Mouse (Mus musculus): ENCODE results near the gene Tmbim6. TPM values are rescaled to one million over a fixed set of nuclear protein-coding genes. Genes with fewer than 3 reads are reported as not detected.
A peak's percentile ranks its signal among the peaks of the same experiment; 100 is the strongest.

Gene Tmbim6
- polyA plus RNA-seq, 1 experiment, result 691 TPM

- Histone ChIP-seq H3K4me3 (peak overlapping the region; percentile 52), H3K27me3 (ENCODE audit: control insufficient read depth, insufficient read depth, insufficient read length) (no peaks in the 10 kb centered on the region), H3ac (ENCODE audit: control insufficient read depth, insufficient read length) (peak overlapping the region; percentile 68), H3K4me2 (ENCODE audit: low read depth) (peak overlapping the region; percentile 92), H3K79me2 (ENCODE audit: control insufficient read depth, insufficient read depth) (peaks cover 53% of the 10 kb centered on the region), H3K36me3 (ENCODE audit: control insufficient read depth, insufficient read depth) (no peaks in the 10 kb centered on the region)
- TF ChIP-seq MYOD1 (IDR thresholded peaks at IDR 0.05; ENCODE audit: control insufficient read depth in 1 of 3, insufficient read length in 2 of 3, low read depth in 2 of 3) (no peak), MAX (IDR thresholded peaks at IDR 0.05; ENCODE audit: low read depth) (no peak), USF1 (IDR thresholded peaks at IDR 0.05; ENCODE audit: low read depth) (no peak), CEBPB (IDR thresholded peaks at IDR 0.05; ENCODE audit: insufficient read depth, poor library complexity, severe bottlenecking) (no peak), TCF3 (IDR thresholded peaks at IDR 0.05; ENCODE audit: insufficient read length, low read depth) (no peak), SRF (IDR thresholded peaks at IDR 0.05; ENCODE audit: control insufficient read depth, insufficient read length, low read depth) (no peak), POLR2A (IDR thresholded peaks at IDR 0.05; ENCODE audit: insufficient read length, low read depth) (no peak), E2F4 (IDR thresholded peaks at IDR 0.05; ENCODE audit: insufficient read depth) (no peak), MYOG (IDR thresholded peaks at IDR 0.05; ENCODE audit: control insufficient read depth in 1 of 3, insufficient read depth in 1 of 3, insufficient read length in 2 of 3, low read depth in 2 of 3) (no peak), REST (IDR thresholded peaks at IDR 0.05; ENCODE audit: insufficient read depth, insufficient read length) (no peak), POLR2AphosphoS2 (IDR thresholded peaks at IDR 0.05; ENCODE audit: insufficient read length, low read depth) (no peak), TCF12 (IDR thresholded peaks at IDR 0.05; ENCODE audit: insufficient read depth, poor library complexity, severe bottlenecking) (no peak)
Measured at GRCm38 (mm10) chr15:99369391-99370171, 23.1 kb upstream of the Tmbim6 start.

- Histone ChIP-seq H3K36me3 (ENCODE audit: control insufficient read depth, insufficient read depth) (no peaks in the 10 kb centered on the region), H3K4me3 (peak within 1 kb of the TSS; percentile 52)
- TF ChIP-seq MYOD1 (IDR thresholded peaks at IDR 0.05; ENCODE audit: control insufficient read depth in 1 of 3, insufficient read length in 2 of 3, low read depth in 2 of 3) (peak in 1 of 3 experiments; percentile 58), MAX (IDR thresholded peaks at IDR 0.05; ENCODE audit: low read depth) (no peak), CEBPB (IDR thresholded peaks at IDR 0.05; ENCODE audit: insufficient read depth, poor library complexity, severe bottlenecking) (no peak), POLR2A (IDR thresholded peaks at IDR 0.05; ENCODE audit: insufficient read length, low read depth) (peak; percentile 81), POLR2AphosphoS2 (IDR thresholded peaks at IDR 0.05; ENCODE audit: insufficient read length, low read depth) (peak; percentile 87), E2F4 (IDR thresholded peaks at IDR 0.05; ENCODE audit: insufficient read depth) (peak; percentile 85), SRF (IDR thresholded peaks at IDR 0.05; ENCODE audit: control insufficient read depth, insufficient read length, low read depth) (peak; percentile 77), MYOG (IDR thresholded peaks at IDR 0.05; ENCODE audit: control insufficient read depth in 1 of 3, insufficient read depth in 1 of 3, insufficient read length in 2 of 3, low read depth in 2 of 3) (peak in 1 of 3 experiments; percentile 36)
Measured at GRCm38 (mm10) chr15:99370259-99370691, 22.4 kb upstream of the Tmbim6 start, which contains the start of gene Fmnl3. Fmnl3 (minus strand) TSS chr15:99370482.

GRCm38 (mm10) chr15:99371526-99372340 lies 20.9 kb upstream of the Tmbim6 start:
- Histone ChIP-seq H3K36me3 (ENCODE audit: control insufficient read depth, insufficient read depth) (no peaks in the 10 kb centered on the region), H3K79me2 (ENCODE audit: control insufficient read depth, insufficient read depth) (peaks cover 32% of the 10 kb centered on the region), H3K4me3 (no peak overlapping the region), H3K4me2 (ENCODE audit: low read depth) (peak overlapping the region; percentile 39), H3ac (ENCODE audit: control insufficient read depth, insufficient read length) (no peak overlapping the region), H3K27me3 (ENCODE audit: control insufficient read depth, insufficient read depth, insufficient read length) (no peaks in the 10 kb centered on the region)
- TF ChIP-seq SRF (IDR thresholded peaks at IDR 0.05; ENCODE audit: control insufficient read depth, insufficient read length, low read depth), result no peak
- no peak for TF ChIP-seq TCF3 (IDR thresholded peaks at IDR 0.05; ENCODE audit: insufficient read length, low read depth)
- no peak for TF ChIP-seq E2F4 (IDR thresholded peaks at IDR 0.05; ENCODE audit: insufficient read depth)
- no peak for TF ChIP-seq POLR2AphosphoS2 (IDR thresholded peaks at IDR 0.05; ENCODE audit: insufficient read length, low read depth)
- no peak for TF ChIP-seq USF1 (IDR thresholded peaks at IDR 0.05; ENCODE audit: low read depth)
- TF ChIP-seq TCF12 (IDR thresholded peaks at IDR 0.05; ENCODE audit: insufficient read depth, poor library complexity, severe bottlenecking), result peak; percentile 49
- no peak for TF ChIP-seq REST (IDR thresholded peaks at IDR 0.05; ENCODE audit: insufficient read depth, insufficient read length)
- TF ChIP-seq MYOD1 (IDR thresholded peaks at IDR 0.05; ENCODE audit: control insufficient read depth in 1 of 3, insufficient read length in 2 of 3, low read depth in 2 of 3), result peak; percentile 83 to 97 (median 91)
- TF ChIP-seq MYOG (IDR thresholded peaks at IDR 0.05; ENCODE audit: control insufficient read depth in 1 of 3, insufficient read depth in 1 of 3, insufficient read length in 2 of 3, low read depth in 2 of 3), result peak in 1 of 3 experiments; percentile 60
- TF ChIP-seq CEBPB (IDR thresholded peaks at IDR 0.05; ENCODE audit: insufficient read depth, poor library complexity, severe bottlenecking), result no peak
- no peak for TF ChIP-seq MAX (IDR thresholded peaks at IDR 0.05; ENCODE audit: low read depth)
- TF ChIP-seq POLR2A (IDR thresholded peaks at IDR 0.05; ENCODE audit: insufficient read length, low read depth), result peak; percentile 21

More at GRCm38 (mm10) chr15:99370259-99370691, 22.4 kb upstream of the Tmbim6 start, which contains the start of gene Fmnl3:
- Histone ChIP-seq H3K27me3 (ENCODE audit: control insufficient read depth, insufficient read depth, insufficient read length) (no peaks in the 10 kb centered on the region), H3K4me2 (ENCODE audit: low read depth) (peak within 1 kb of the TSS; percentile 92), H3K79me2 (ENCODE audit: control insufficient read depth, insufficient read depth) (peaks cover 46% of the 10 kb centered on the region), H3ac (ENCODE audit: control insufficient read depth, insufficient read length) (peak within 1 kb of the TSS; percentile 68)

GRCm38 (mm10) chr15:99372761-99373160 lies 19.9 kb upstream of the Tmbim6 start:
- TF ChIP-seq SRF (IDR thresholded peaks at IDR 0.05; ENCODE audit: control insufficient read depth, insufficient read length, low read depth) (no peak), POLR2AphosphoS2 (IDR thresholded peaks at IDR 0.05; ENCODE audit: insufficient read length, low read depth) (no peak), E2F4 (IDR thresholded peaks at IDR 0.05; ENCODE audit: insufficient read depth) (no peak), TCF3 (IDR thresholded peaks at IDR 0.05; ENCODE audit: insufficient read length, low read depth) (no peak), MYOD1 (IDR thresholded peaks at IDR 0.05; ENCODE audit: control insufficient read depth in 1 of 3, insufficient read length in 2 of 3, low read depth in 2 of 3) (no peak), MYOG (IDR thresholded peaks at IDR 0.05; ENCODE audit: control insufficient read depth in 1 of 3, insufficient read depth in 1 of 3, insufficient read length in 2 of 3, low read depth in 2 of 3) (no peak)

More at GRCm38 (mm10) chr15:99372761-99373160, 19.9 kb upstream of the Tmbim6 start:
- no peak overlapping the region for H3K4me3 ChIP-seq
- peaks cover 21% of the 10 kb centered on the region for H3K79me2 ChIP-seq (ENCODE audit: control insufficient read depth, insufficient read depth)
- no peak overlapping the region for H3K4me2 ChIP-seq (ENCODE audit: low read depth)
- no peak overlapping the region for H3ac ChIP-seq (ENCODE audit: control insufficient read depth, insufficient read length)
- no peaks in the 10 kb centered on the region for H3K27me3 ChIP-seq (ENCODE audit: control insufficient read depth, insufficient read depth, insufficient read length)
- H3K36me3 ChIP-seq (ENCODE audit: control insufficient read depth, insufficient read depth), result no peaks in the 10 kb centered on the region
